ENCODE assay signal across 8 mouse cellular contexts in the genomic region with DNA sequence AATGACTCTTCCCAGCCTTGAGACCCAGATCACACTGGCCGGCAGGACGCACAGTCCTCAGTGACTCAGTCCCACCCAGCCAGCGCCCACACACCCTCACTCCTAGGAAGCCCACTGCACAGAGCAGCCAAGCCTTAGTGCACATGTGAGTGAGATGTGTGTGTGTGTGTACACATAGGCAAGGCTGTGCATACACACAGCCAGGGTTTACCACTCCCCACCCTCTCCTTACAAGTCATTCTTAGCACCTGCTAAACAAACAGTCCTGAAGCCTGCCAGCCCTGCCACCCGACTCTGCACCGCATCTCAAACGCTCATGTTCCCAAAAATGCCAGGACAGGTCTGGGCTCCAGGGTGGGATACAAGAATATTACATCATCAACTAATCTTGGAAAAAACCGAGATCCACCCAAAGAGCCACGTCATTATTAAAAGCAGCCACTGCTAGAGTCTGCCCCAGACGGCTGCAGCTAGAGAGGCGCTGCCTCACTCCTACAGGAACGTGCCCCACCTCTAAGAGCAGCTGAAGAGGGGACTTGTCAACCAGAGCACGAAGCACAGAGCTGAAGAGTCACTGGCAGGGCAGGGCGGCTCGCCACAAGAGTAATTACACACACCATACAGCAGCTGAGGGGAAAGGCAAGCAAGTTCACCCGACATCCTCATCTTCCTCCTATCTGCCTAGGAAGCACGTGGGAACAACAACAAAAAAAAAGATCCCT. TPM values are rescaled to one million over a fixed set of nuclear protein-coding genes. Genes with fewer than 3 reads are reported as not detected.
DNase-seq lines count a peak whose midpoint lies in the region; ATAC-seq and TF ChIP-seq lines count a peak whose summit lies in the region.

No protein-coding gene starts in this region.

- no peaks in the 10 kb centered on the region for H3K9me3 ChIP-seq in forebrain, embryonic 12.5 days
- H3K9me3 ChIP-seq in intestine, embryonic 16.5 days (ENCODE audit: control insufficient read depth, low read length): no peaks in the 10 kb centered on the region
- H3K9me3 ChIP-seq in neural tube, embryonic 12.5 days: no peaks in the 10 kb centered on the region

- WGBS in spleen, adult 2 months: 43% methylated on average over 16 of the region's 16 CpGs
- 12% methylated on average over 16 of the region's 16 CpGs for WGBS in forebrain, embryonic 12.5 days
- 21% methylated on average over 16 of the region's 16 CpGs for WGBS in intestine, embryonic 16.5 days
- WGBS in neural tube, embryonic 12.5 days: 9% methylated on average over 16 of the region's 16 CpGs

- no peaks in the 10 kb centered on the region for H3K27me3 ChIP-seq in spleen, adult 2 months (ENCODE audit: control insufficient read depth, insufficient read depth, low read length)
- H3K27me3 ChIP-seq in forebrain, embryonic 12.5 days: no peaks in the 10 kb centered on the region
- H3K27me3 ChIP-seq in intestine, embryonic 16.5 days (replicated peaks; ENCODE audit: control insufficient read depth, insufficient read depth, low read length): no peaks in the 10 kb centered on the region
- no peaks in the 10 kb centered on the region for H3K27me3 ChIP-seq in neural tube, embryonic 12.5 days (replicated peaks)

- peaks cover 75% of the 10 kb centered on the region for H3K4me1 ChIP-seq in spleen, adult 2 months (ENCODE audit: control insufficient read depth, insufficient read depth, insufficient read length)
- peaks cover 89% of the 10 kb centered on the region for H3K4me1 ChIP-seq in forebrain, embryonic 12.5 days
- H3K4me1 ChIP-seq in intestine, embryonic 16.5 days (ENCODE audit: control insufficient read depth, insufficient read depth, low read length): peaks cover 81% of the 10 kb centered on the region
- peaks cover 90% of the 10 kb centered on the region for H3K4me1 ChIP-seq in neural tube, embryonic 12.5 days

- H3K27ac ChIP-seq in spleen, adult 2 months (ENCODE audit: insufficient read depth, low read length): peak overlapping the region; percentile 87
- peak overlapping the region; percentile 89 for H3K27ac ChIP-seq in forebrain, embryonic 12.5 days
- H3K27ac ChIP-seq in intestine, embryonic 16.5 days (ENCODE audit: low read length): peak overlapping the region; percentile 52
- H3K27ac ChIP-seq in neural tube, embryonic 12.5 days: peak overlapping the region; percentile 83

- no peak for TF ChIP-seq CTCF in spleen, adult 2 months (IDR thresholded peaks at IDR 0.05; ENCODE audit: extremely low read depth, insufficient read depth, insufficient read length, insufficient replicate concordance)

- no peaks in the 10 kb centered on the region for H3K36me3 ChIP-seq in spleen, adult 2 months (ENCODE audit: control insufficient read depth, insufficient read depth, low read length)
- H3K36me3 ChIP-seq in forebrain, embryonic 12.5 days (replicated peaks): no peaks in the 10 kb centered on the region
- H3K36me3 ChIP-seq in intestine, embryonic 16.5 days (ENCODE audit: control insufficient read depth, insufficient read depth, low read length): no peaks in the 10 kb centered on the region
- no peaks in the 10 kb centered on the region for H3K36me3 ChIP-seq in neural tube, embryonic 12.5 days

- no peak overlapping the region for H3K4me3 ChIP-seq in spleen, adult 2 months (ENCODE audit: extremely low read depth, insufficient read depth, insufficient read length)
- H3K4me3 ChIP-seq in forebrain, embryonic 12.5 days (replicated peaks): no peak overlapping the region
- H3K4me3 ChIP-seq in intestine, embryonic 16.5 days (ENCODE audit: low read length): no peak overlapping the region
- no peak overlapping the region for H3K4me3 ChIP-seq in neural tube, embryonic 12.5 days

- DNase-seq in spleen, adult 2 months (ENCODE audit: low read depth in 1 of 2, low spot score in 2 of 2): peak in 1 of 2 experiments; percentile 27
- no peak for DNase-seq in spleen, postnatal 4 days (ENCODE audit: low spot score in 2 of 2)
- no peak for DNase-seq in layer of hippocampus, adult 9-10 months (ENCODE audit: low spot score)
- DNase-seq in layer of hippocampus, postnatal 36 days: no peak
- DNase-seq in adrenal gland, postnatal 10 days: no peak

- ATAC-seq in forebrain, embryonic 12.5 days (ENCODE audit: low FRiP score): peak; percentile 81
- peak; percentile 43 for ATAC-seq in intestine, embryonic 16.5 days
- ATAC-seq in neural tube, embryonic 12.5 days (ENCODE audit: low FRiP score, low read depth): peak; percentile 86

- no peak for TF ChIP-seq POLR2A in spleen, adult 2 months (IDR thresholded peaks at IDR 0.05; ENCODE audit: low read depth, low read length)

- H3K9ac ChIP-seq in forebrain, embryonic 12.5 days: peak overlapping the region; percentile 42
- H3K9ac ChIP-seq in intestine, embryonic 16.5 days (ENCODE audit: low read depth, low read length): peak overlapping the region; percentile 30; the same call in 1 of the 2 replicates
- H3K9ac ChIP-seq in neural tube, embryonic 12.5 days: peak overlapping the region; percentile 47

- peak overlapping the region; percentile 40 for H3K4me2 ChIP-seq in forebrain, embryonic 12.5 days
- peak overlapping the region; percentile 13; the same call in 1 of the 2 replicates for H3K4me2 ChIP-seq in intestine, embryonic 16.5 days (ENCODE audit: low read depth, low read length)
- peak overlapping the region; percentile 50 for H3K4me2 ChIP-seq in neural tube, embryonic 12.5 days (replicated peaks)

RNA-seq across cellular contexts. Expression of a gene that starts 12.7 kb away (rescaled TPM):
- polyA plus RNA-seq in spleen, adult 2 months (2012; rRNA removed): 53.8 and 67.1 TPM in 2 replicates
- polyA plus RNA-seq in forebrain, embryonic 12.5 days (2016; fragmentation: Nextera tagmentation; extraction: Ambion mirVana): 15.0 and 17.2 TPM in 2 replicates
- 4.1 and 4.8 TPM in 2 replicates for polyA plus RNA-seq in intestine, embryonic 16.5 days (2015; fragmentation: Nextera tagmentation; extraction: Ambion mirVana)
- 25.3 and 29.9 TPM in 2 replicates for polyA plus RNA-seq in neural tube, embryonic 12.5 days (2016; fragmentation: Nextera tagmentation; extraction: Ambion mirVana)
- total RNA-seq in layer of hippocampus, postnatal 36 days (2021): 10 to 100 TPM; 11.2 to 11.5 TPM
- 10 to 100 TPM; 21.5 to 29.6 TPM for total RNA-seq in adrenal gland, postnatal 10 days (2021)

RNA-seq across cellular contexts. Expression of a gene that starts 28.0 kb away (rescaled TPM):
- polyA plus RNA-seq in spleen, adult 2 months (2012; rRNA removed): 1.8 and 2.4 TPM in 2 replicates
- polyA plus RNA-seq in forebrain, embryonic 12.5 days (2016; fragmentation: Nextera tagmentation; extraction: Ambion mirVana): 16.4 and 18.4 TPM in 2 replicates
- polyA plus RNA-seq in intestine, embryonic 16.5 days (2015; fragmentation: Nextera tagmentation; extraction: Ambion mirVana): 4.6 and 5.5 TPM in 2 replicates
- 19.4 and 19.5 TPM in 2 replicates for polyA plus RNA-seq in neural tube, embryonic 12.5 days (2016; fragmentation: Nextera tagmentation; extraction: Ambion mirVana)
- 10 to 100 TPM; 22.6 to 24.0 TPM for total RNA-seq in layer of hippocampus, postnatal 36 days (2021)
- 1 to 10 TPM; 4.8 to 5.7 TPM for total RNA-seq in adrenal gland, postnatal 10 days (2021)
